Mouse (Mus musculus) 3T3-L1 (cell line): ENCODE results near the gene Akap5.
A peak's percentile ranks its signal among the peaks of the same experiment; 100 is the strongest.

Experiments used
- DNase-seq: peaks from one replicate; pipeline ENCODE4 v3.0.0-alpha.2; 2015; ENCODE audit warnings: low read depth, low spot score

The Akap5 gene

DNA sequence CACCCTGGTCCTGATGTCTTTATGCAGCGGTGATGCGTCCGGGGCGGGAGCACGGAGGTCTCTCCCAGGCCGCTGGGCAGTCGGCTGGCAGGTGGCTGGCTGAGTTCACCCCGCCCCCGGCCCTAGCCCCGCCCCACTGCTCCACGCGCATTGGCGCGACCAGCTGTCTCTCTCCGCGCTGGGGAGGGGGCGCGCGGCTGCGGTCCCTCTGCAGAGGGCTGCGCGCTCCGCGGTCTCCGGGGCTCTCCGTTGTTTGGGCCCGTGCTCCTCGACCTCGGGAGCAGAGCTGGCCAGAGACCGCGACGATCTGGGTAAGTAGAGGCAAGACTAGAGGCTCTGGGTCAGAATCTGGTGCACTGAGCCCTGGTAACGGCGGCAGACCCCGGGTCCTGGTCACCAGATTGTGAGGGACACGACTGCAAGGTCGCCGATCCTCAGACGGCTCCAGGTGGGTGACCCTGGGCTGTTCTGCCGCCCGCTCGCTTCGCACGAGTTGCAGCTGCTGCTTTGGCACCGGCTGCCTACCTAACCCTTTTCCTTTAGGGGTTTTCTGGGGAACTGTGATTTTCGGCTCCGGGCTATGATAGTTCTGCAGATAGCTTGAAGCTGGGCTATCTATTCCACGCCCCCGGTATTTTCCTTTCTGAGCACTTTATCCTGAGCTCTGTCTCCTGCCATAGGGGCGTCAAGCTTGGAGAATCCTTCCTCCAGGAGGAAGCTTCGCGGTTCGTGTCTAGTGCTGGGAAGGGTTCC, at the start of gene Akap5:
Gene Akap5, plus strand, starts transcription at position 213 of the 753 bp plus-strand sequence.
- DNase-seq: no peak

DNA sequence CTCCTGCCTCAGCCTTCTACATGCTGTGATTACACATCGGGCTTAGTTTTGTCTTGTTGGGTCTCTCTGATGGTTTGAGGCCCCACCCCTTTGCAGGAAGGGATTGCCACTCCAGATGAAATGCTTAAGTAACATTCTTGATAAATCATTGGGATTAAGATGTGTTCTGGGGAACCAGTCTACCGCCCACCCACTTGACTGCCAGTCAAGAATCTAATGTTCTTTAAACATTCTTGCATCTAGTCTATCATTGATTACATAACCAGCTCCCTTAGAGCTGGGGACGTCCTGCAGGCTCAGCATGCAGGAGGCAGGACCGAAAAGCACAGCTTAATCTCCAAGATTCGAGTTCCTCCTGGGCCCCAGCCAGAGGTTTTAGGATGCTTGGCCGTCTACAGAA, 46.5 kb upstream of the Akap5 start:
- DNase-seq: no peak

DNA sequence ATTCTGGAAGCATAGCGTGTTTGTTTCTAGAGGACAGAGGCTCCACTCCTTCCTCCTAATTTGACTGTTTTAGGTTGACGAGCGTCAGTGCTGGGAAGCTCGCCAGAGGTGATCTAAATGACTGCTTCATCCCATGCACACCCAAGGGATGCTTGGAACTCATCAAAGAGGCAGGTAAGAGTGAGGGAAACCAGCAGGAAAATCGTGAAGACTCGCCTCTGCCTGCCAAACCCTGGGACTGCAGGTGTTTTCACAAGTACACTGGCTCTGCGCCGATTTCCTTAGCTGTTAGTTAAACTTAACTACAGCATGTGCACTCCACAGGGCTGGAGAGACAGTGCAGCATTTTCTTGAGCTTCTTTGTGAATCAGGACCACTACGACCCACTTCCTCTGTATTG, 44.1 kb upstream of the Akap5 start:
- DNase-seq: no peak

DNA sequence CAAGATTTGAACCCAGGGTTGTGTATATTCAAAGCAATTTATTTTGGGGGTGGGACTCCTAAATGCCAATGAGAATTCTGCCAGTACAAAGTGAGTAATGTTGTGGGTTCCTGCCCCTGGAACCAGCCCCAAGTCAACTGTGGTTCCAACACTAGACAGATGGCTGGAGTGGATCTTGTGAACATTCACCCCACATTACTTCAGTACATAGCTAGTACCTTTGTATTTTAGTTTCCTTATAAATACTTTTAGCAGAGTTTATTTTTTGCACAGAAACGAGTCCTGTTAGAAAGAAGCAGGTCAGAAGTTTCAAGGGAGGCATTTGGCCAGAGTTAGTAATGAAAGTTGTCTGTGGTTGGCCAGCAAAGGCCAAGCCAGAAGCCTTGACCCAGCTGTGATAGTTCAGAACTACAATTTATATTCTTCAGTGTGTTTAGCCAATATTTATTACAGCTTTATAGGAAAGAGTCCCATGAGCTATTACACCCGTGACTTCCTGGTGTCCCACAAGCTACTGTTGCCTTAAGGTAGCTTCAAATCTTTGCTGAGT, 43.5 kb upstream of the Akap5 start:
- DNase-seq: no peak

DNA sequence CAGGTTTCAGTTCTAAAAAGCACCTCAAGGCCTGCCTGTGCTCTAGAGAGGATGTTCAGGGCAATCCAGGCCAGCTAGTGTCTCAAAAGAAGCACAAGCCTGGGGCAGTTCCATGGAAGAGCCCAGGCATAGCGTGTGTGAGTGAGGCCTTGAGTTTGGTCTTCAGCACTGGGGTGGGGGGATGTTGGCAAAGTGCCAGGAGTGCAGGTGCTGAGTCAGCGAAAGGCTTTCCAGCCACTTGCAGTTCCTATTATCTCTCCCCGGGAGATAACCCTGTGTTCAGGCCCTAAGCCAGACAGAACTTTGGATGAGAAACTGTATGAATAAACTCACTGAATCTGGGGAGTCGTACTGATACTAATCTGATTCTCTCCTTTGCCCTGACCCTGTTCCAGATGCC, 42.6 kb upstream of the Akap5 start:
- DNase-seq: no peak

DNA sequence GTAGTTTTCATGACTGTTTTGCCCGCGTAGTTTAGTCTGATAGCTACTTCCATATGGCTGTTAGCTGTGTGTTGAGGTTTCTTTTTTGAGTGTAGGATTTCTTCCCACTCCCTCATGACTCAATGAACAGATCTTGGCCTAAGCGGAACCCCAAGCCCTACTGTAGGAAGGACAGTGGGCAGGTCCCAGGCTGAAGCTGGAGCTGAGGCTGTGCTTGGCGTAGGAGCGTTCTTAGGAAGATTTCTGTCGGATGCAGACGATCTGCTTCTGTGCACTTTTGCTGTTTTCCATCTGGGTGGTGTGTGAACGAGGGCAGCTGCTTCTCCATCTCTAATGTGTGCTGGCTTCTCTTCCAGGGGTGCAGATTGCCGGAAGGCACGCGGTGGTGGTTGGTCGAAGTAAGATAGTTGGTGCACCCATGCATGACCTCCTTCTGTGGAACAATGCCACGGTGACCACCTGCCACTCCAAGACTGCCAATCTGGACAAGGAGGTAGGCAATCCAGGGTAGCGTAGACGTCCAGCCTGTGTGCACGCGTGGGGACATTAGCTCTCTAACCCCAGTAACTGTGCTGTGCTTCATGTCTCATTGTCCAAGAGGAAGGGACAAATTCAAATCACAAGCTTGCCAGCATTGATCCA, 42.0 kb upstream of the Akap5 start:
- no peak for DNase-seq

DNA sequence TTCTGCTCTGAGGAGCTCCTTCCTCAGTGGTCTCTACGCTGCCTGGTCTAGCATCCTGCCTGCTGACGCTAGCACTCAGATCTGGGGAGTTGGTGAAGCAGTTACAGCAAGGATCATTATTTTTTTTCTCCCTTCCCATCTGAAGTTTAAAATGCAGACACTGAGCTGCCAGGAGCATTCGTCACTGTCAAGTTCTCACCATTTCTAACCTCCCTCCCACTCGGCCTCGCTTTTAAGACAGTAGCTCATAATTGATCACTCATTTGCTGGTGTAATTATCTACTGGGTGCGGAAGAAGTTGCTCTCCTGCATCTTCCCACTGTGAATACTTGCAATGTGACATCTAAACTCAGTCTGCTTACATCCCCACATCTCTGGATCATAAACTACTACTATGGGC, 39.3 kb upstream of the Akap5 start:
- no peak for DNase-seq

DNA sequence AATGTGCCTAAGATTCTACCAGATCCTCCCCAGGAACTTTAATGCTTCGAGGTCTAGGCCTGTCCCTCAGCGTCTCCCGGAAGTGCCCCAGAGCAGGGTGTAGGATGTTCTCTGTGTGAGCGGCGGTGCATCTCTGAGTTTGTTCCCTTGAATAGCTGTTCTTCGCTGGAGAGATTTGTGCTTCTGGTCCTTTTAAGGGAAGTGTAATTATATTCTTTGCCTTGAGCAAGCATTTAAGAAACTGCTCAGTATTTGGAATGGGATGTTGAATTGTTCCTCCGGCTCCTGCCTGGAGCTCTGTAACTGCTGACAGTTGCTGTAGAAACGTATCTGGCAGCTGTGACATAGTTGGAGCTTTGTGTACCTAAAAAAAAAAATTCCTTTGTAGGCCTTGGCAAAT, 36.7 kb upstream of the Akap5 start:
- no peak for DNase-seq

DNA sequence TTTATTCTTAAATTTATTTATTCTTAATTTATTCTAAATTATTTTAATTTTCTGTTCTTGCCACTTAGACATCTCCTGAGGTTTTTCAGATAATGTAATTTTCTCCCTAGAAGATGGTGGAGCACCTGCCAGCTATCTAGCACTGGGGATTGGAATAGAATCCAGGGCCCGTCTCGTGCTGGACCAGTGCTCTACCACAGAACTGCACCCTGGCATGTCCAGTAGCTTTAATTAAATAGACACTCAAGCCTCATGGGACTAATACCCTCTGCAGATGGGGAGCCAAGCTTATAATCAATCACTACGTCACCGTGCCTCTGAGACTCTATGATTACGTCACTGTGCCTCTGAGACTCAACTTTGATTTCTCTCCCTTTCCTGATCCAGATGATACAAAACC, 36.2 kb upstream of the Akap5 start:
- no peak for DNase-seq

DNA sequence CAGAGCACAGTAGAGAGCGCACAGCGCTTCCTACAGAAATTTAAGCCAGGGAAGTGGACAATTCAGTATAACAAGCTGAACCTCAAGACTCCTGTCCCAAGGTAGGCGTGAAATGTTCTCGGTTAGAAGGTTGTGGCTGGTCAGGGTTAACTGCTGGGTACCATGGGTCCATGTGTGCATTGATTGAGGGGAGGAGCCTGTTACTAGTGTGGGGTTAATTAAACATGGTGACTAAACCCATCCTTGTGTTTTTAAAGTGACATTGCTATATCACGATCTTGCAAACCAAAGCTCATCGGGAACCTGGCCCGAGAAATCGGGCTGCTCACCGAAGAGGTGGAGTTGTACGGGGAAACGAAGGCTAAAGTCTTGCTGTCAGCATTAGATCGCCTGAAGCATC, 35.3 kb upstream of the Akap5 start:
- no peak for DNase-seq

DNA sequence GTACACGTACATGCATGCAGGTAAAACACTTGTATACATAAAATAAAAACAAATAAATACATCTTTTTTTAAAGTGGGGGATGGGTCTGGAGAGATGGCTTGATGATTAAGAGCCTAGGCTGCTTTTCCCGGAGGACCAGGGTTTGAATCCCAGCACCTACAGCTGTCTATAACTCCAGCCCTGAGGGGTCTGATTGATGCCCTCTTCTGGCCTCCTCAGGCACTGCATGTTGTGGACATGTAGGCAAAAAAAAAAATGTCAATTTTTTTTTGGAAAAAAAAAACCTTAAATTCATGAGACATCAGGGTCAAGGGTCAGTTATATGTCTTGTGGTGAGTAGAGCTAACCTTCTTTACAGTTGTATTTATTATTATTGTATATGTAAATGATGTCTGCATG, 34.4 kb upstream of the Akap5 start:
- DNase-seq: peak; percentile 33

DNA sequence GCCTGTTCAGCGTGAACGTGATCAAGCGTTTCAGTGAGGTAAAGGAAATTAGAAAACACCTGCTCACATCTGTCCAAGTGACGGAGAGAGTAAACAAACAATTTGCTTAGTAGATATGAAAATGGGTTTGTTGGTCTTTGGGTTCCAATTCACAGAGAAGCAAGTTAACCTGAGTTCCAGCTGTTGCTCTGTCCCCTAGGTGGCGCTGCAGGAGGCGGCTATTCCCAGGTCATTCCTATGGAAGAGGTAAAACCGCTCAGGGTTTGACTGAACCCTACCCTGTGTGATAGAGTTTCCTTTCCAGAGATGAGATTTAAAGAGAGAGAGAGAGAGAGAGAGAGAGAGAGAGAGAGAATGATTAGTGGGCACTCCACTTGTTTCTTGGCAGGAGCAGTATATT, 31.5 kb upstream of the Akap5 start:
- DNase-seq: peak; percentile 70

DNA sequence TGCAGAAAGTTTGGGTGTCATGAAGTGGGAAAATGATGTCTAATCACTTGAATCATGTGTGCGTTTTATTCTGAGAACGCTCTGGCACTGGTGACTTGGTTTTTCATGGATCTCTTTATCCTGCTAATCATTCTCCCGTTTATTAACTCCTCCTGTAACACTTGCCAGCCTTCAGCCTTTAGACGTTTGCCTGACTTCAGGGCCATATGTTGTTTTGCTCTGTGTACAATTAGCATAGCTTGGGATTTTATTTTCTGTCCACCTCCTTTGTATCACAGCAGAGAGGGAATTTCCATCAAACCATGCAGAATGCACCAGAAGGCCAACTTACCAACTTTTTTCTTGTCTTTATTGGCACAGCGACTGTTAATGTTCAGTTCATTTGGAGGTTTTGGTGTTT, 26.9 kb upstream of the Akap5 start:
- DNase-seq: no peak

DNA sequence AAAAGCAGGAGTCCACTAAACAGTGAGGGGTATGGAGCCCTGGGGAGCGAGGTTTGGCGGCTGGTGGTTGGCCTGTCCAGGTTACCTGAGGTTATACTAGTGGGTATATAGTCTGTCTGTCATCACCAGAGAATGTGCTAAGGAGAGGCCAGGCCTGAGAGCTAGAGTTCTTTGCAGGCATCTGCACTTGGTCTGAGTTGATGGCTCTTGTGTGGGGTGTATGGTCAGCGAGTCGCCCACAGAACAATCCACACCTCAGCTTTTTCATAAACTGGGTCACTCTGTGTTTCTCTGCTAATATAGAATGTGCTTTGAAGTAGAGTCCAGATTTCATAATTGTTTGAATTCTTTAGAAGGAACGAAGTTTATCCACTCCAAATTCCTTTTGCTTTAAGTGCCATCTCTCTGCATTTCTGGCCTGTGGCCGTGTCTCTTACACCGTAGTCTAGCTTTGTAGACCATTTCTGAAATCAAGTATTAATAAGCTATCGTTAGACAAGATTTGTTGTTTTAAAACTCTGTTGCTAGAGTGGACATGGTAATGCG, 25.3 kb upstream of the Akap5 start:
- DNase-seq: no peak

DNA sequence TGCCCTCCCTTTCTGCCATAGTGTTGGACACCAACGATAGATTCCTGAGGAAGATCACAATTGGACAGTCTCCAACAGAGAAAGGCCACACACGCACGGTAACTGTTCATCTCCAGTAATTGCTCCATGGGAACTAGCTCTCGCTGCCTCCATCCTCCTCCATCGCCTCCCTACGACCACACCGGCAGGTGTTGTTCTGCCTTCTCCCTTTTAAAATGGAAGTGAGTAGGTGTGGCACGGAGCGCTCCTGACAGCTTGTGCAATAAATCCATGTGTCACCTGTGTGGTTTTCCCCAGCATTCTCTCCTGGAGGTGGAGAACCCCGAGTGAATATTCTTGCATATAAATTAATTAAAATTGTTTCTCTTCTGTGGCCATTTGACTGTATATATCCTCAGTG, 24.3 kb upstream of the Akap5 start:
- DNase-seq: no peak

DNA sequence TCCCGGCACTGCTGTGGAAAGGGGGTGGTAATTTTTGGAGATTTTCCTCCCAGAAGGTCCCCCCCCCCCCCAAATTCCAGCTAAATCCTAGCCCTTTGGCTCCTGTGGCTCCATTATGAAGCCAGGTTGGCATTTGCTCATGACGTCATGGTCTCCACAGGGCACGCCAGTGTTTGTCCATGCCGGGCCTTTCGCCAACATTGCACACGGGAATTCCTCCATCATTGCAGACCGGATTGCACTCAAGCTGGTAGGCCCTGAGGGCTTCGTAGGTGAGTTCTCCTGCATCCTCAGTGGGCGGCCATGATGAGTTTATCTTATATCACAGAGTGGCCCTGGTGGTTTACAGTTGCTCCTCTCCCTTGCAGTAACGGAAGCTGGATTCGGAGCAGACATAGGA, 21.2 kb upstream of the Akap5 start:
- DNase-seq: no peak

DNA sequence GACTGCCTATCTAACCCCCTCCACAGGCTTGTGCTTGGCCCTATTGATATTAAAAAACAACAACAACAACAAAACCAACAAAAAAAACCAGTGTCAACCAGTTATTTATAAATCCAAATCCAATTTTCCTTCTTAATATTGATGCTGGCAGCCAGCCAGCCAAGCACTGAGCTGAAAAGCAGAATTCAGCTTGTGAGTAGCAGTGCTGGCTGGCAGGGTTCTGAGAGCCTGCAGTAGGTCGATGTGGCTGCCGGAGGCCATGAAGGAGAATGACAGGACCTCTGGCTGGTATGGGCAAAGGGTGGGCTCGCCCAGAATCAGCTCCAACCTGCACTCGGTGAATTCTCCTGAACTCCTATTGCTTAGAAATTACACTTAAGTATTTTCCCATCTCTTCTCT, 20.5 kb upstream of the Akap5 start:
- DNase-seq: no peak

DNA sequence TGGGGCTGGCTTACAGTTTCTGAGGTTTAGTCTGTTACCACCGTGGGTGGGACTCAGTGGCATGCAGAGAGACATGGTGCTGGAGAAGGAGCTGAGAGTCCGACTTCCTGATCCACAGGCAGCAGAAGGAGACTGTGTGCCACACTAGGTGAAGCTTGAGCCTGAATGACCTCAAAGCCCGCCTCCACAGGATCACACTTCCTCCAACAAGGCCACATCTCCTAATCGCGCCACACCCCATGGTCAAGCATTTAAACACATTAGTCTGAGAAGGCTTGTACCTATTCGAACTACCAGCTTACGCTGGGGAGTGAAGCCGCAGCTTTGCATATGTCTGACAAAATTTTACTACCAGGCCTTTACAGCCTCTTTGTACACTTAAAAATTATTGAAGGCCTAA, 19.6 kb upstream of the Akap5 start:
- DNase-seq: no peak

DNA sequence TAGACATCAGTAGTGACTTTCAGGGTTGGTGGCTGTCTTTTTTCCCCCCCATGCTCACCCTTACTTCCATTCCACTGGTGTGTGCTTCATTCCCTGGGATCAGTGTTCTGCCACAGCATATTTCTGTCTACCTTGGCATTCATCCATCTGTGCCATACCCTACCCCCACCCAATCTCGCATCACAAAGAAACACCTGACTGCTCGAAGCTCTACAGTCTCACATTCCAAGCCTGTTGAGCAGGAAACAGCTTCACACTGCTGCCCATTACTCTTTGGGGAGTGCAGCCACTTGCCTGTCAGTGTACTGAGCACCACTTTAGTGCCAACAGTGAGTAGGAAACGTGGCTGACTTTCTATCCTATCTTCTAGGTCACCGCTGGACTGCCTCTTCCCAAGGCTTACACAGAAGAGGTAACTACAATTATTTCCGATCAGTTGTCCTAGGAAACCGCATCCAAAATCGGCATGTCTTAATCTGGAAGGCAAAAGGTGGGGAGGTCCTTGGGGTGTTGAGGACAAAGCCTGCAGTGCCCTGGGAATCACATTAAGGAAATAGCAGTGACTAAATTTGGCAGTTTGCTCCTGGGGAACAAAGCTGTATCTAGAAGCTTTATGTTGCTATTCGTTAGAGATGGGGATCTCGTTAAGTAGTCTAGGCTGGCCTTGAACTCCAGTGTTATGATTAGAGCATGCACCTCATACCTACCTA, 17.7 kb upstream of the Akap5 start:
- no peak for DNase-seq

DNA sequence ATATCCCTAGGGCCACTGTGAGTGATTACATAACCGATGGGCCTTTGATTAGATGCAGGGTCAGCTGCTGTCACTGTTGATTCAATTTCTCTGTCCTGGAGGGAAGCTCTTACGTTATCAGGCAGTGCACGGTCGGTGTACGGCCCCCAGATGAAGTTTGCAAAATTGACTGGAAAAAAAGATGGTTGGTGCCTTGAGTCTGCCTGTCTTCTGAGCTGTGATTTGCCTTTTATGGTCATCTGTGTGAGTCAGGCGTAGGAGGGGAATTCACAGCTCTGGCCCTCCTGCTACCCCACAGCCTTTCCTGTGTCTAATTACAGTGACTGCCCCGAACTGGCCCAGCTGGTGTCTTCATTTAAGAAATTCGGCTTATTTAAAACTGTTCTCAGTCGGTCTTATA, 16.7 kb upstream of the Akap5 start:
- DNase-seq: peak; percentile 68

DNA sequence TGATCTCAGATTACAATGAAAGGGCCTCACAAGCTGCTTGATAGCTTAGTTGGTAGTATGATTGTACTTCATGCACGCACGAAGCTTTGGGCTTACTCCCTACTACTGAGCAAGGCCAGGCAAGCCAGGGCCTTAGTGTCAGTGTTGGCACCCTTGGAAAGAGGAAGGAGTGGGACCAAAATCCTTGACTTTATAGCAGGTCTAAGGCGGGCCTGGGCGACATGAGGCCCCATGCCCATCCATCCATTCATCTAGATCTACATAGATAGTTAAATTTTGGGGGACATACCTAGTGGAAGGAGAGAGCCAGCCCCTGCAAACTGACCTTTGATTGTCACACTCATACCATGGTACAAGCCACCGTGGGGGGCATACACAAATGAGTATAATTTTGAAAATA, 16.3 kb upstream of the Akap5 start:
- DNase-seq: no peak

DNA sequence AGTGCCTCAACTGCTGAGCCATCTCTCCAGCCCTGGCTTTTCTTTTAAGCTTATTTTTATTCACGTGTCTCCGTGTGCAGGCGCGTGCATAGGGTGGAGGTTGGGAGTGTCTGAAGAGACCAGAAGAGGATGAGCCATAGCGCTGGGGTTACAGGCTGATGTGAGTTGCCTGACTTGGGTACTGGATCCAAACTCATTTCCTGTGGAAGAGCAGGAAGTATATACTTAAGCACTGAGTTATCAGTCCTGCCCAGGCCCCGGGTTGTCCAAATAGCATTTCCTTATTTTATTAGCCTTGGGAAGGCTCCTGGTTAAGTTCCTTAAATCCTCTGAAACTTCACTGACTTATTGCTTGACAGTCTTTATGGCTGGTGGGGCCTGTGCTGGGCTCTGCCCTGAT, 14.7 kb upstream of the Akap5 start:
- no peak for DNase-seq
